17 mouse cellular contexts compared by ENCODE assay signal in genomic region chr4:92486603-92487002, GRCm38 (mm10).
DNase-seq lines count a peak whose midpoint lies in the region; TF ChIP-seq lines count a peak whose summit lies in the region.
"Had no signal": no experiment of that assay in that cellular context is flagged by ENCODE, and none has a peak within 500 bp of the region (broad histone marks: within the 10 kb centered on the region; RNA-seq: fewer than 3 reads in every experiment).

No protein-coding gene starts in this region.

- H3K27me3 ChIP-seq in MEL (ENCODE audit: control insufficient read depth in 1 of 2, insufficient read depth in 2 of 2, low read length in 2 of 2): no peaks in the 10 kb centered on the region
- no peaks in the 10 kb centered on the region for H3K27me3 ChIP-seq in hindbrain, embryonic 10.5 days (ENCODE audit: insufficient read depth, poor library complexity, severe bottlenecking)
- H3K27me3 ChIP-seq: CH12.LX, Patski had no signal

- TF ChIP-seq RAD21 in MEL (IDR thresholded peaks at IDR 0.05; ENCODE audit: low read depth, low read length): no peak

- H3K36me3 ChIP-seq in MEL (ENCODE audit: control insufficient read depth in 1 of 2, insufficient read depth in 2 of 2, low read length in 2 of 2): peaks cover 0 to 4% of the 10 kb centered on the region in 2 experiments; a peak in 2 of 4 replicates
- no peaks in the 10 kb centered on the region for H3K36me3 ChIP-seq in hindbrain, embryonic 10.5 days
- H3K36me3 ChIP-seq: G1E had no signal

- TF ChIP-seq POLR2A in MEL (IDR thresholded peaks at IDR 0.05; ENCODE audit: control insufficient read depth in 1 of 2, insufficient read depth in 1 of 2, low read depth in 1 of 2, low read length in 2 of 2, poor library complexity in 1 of 2): no peak

- TF ChIP-seq EP300 in MEL (IDR thresholded peaks at IDR 0.05; ENCODE audit: low read depth in 1 of 2, low read length in 2 of 2): peak; percentile 52 to 72

- DNase-seq in MEL (ENCODE audit: low read depth, low spot score): peak; percentile 67
- DNase-seq in hindbrain, embryonic 10.5 days (ENCODE audit: low spot score): no peak
- DNase-seq: adrenal gland, adult 2 months; adrenal gland, adult 8-10 months; adrenal gland, postnatal 10 days; adrenal gland, postnatal 14 days; adrenal gland, postnatal 25 days; adrenal gland, postnatal 36 days; B cell, adult 2 months; cerebellum, adult 11 months; cerebellum, adult 11-12 months; cerebellum, adult 18-20 months; cerebellum, adult 2 months; cerebellum, adult 8-10 months had no signal

- H3K27ac ChIP-seq in MEL (ENCODE audit: control insufficient read depth, low read depth, low read length): no peak overlapping the region
- no peak overlapping the region for H3K27ac ChIP-seq in hindbrain, embryonic 10.5 days

- TF ChIP-seq CTCF in MEL (IDR thresholded peaks at IDR 0.05 in 2 of 3, conservative IDR thresholded peaks at IDR 0.05 in 1 of 3; ENCODE audit: control insufficient read depth in 1 of 3, insufficient read depth in 1 of 3, low read depth in 2 of 3, low read length in 3 of 3, poor library complexity in 1 of 3, severe bottlenecking in 1 of 3): no peak

- no peak overlapping the region for H3K9ac ChIP-seq in MEL (ENCODE audit: control insufficient read depth, low read depth, low read length, poor library complexity, severe bottlenecking)

- no peaks in the 10 kb centered on the region for H3K4me1 ChIP-seq in MEL (ENCODE audit: control insufficient read depth in 1 of 2, insufficient read depth in 2 of 2, low read length in 2 of 2)
- no peaks in the 10 kb centered on the region for H3K4me1 ChIP-seq in hindbrain, embryonic 10.5 days (replicated peaks)

- H3K4me3 ChIP-seq in MEL (ENCODE audit: control insufficient read depth in 1 of 2, insufficient read depth in 1 of 2, low read depth in 2 of 2, low read length in 2 of 2): no peak overlapping the region
- no peak overlapping the region for H3K4me3 ChIP-seq in hindbrain, embryonic 10.5 days

- H3K9me3 ChIP-seq in MEL (replicated peaks; ENCODE audit: insufficient read depth, low read length): no peaks in the 10 kb centered on the region
- no peaks in the 10 kb centered on the region for H3K9me3 ChIP-seq in hindbrain, embryonic 10.5 days
- H3K9me3 ChIP-seq: G1E had no signal

- H3K79me2 ChIP-seq in MEL (ENCODE audit: control insufficient read depth, insufficient read depth, low read length, poor library complexity): no peaks in the 10 kb centered on the region

TF ChIP-seq in MEL, 35 proteins besides CTCF, POLR2A, EP300 and RAD21:
- no peak for TF ChIP-seq CHD2 (IDR thresholded peaks at IDR 0.05; ENCODE audit: low read length)
- TF ChIP-seq ZC3H11A (IDR thresholded peaks at IDR 0.05; ENCODE audit: low read depth, low read length): no peak
- TF ChIP-seq SMC3 (IDR thresholded peaks at IDR 0.05; ENCODE audit: low read depth, low read length): no peak
- no peak for TF ChIP-seq ZMIZ1 (IDR thresholded peaks at IDR 0.05; ENCODE audit: low read depth, low read length)
- peak; percentile 81 for TF ChIP-seq RCOR1 (IDR thresholded peaks at IDR 0.05; ENCODE audit: low read depth, low read length)
- no peak for TF ChIP-seq MYB (IDR thresholded peaks at IDR 0.05; ENCODE audit: low read depth, low read length)
- TF ChIP-seq GATA1 (IDR thresholded peaks at IDR 0.05; ENCODE audit: low read depth, low read length): peak; percentile 42; the same call in 1 of the 2 replicates
- TF ChIP-seq MAZ (IDR thresholded peaks at IDR 0.05; ENCODE audit: low read depth, low read length): no peak
- no peak for TF ChIP-seq JUND (IDR thresholded peaks at IDR 0.05; ENCODE audit: low read depth, low read length)
- TF ChIP-seq TCF12 (IDR thresholded peaks at IDR 0.05; ENCODE audit: low read depth, low read length): peak; percentile 80
- TF ChIP-seq ZNF384 (IDR thresholded peaks at IDR 0.05; ENCODE audit: low read depth, low read length): no peak
- no peak for TF ChIP-seq ZKSCAN1 (IDR thresholded peaks at IDR 0.05; ENCODE audit: low read depth, low read length)
- TF ChIP-seq MXI1 (IDR thresholded peaks at IDR 0.05; ENCODE audit: low read depth, low read length): no peak
- peak; percentile 59 for TF ChIP-seq TAL1 (IDR thresholded peaks at IDR 0.05; ENCODE audit: low read length)
- no peak for TF ChIP-seq POLR2AphosphoS5 (IDR thresholded peaks at IDR 0.05; ENCODE audit: borderline replicate concordance, low read depth, low read length)
- peak; percentile 33; the same call in 1 of the 2 replicates for TF ChIP-seq ETS1 (IDR thresholded peaks at IDR 0.05; ENCODE audit: low read depth, low read length)
- no peak for TF ChIP-seq ELF1 (IDR thresholded peaks at IDR 0.05; ENCODE audit: low read depth, low read length)
- TF ChIP-seq KAT2A (conservative IDR thresholded peaks at IDR 0.05; ENCODE audit: low read depth, low read length): no peak
- no peak for TF ChIP-seq USF2 (IDR thresholded peaks at IDR 0.05; ENCODE audit: borderline replicate concordance in 1 of 2, insufficient read depth in 1 of 2, low read depth in 1 of 2, low read length in 2 of 2)
- TF ChIP-seq MEF2A (IDR thresholded peaks at IDR 0.05; ENCODE audit: extremely low read depth, insufficient replicate concordance, low read depth, low read length, poor library complexity, severe bottlenecking): no peak
